Mouse (Mus musculus): ENCODE data around the gene Olfr303. TPM values are rescaled to one million over a fixed set of nuclear protein-coding genes. Genes with fewer than 3 reads are reported as not detected.

Gene Olfr303
- polyA plus RNA-seq, 1 experiment from 2014 or later, result not detected

Other genes starting within 250 kb of the Olfr303 start
- not detected in 2 replicates for gene Vmn2r75, start 226.0 kb downstream of the Olfr303 start, polyA plus RNA-seq (2014; fragmentation: Nextera tagmentation; extraction: Ambion mirVana)
- not detected in 2 replicates for gene Vmn2r76, start 151.5 kb downstream of the Olfr303 start, polyA plus RNA-seq (2014; fragmentation: Nextera tagmentation; extraction: Ambion mirVana)
- not detected in 2 replicates for gene Olfr310, start 120.6 kb downstream of the Olfr303 start, polyA plus RNA-seq (2014; fragmentation: Nextera tagmentation; extraction: Ambion mirVana)
- not detected in 2 replicates for gene Olfr309, start 84.1 kb downstream of the Olfr303 start, polyA plus RNA-seq (2014; fragmentation: Nextera tagmentation; extraction: Ambion mirVana)
- gene Olfr308, start 72.2 kb downstream of the Olfr303 start, polyA plus RNA-seq (2014; fragmentation: Nextera tagmentation; extraction: Ambion mirVana), result not detected in 2 replicates
- gene Olfr307, start 60.2 kb downstream of the Olfr303 start, polyA plus RNA-seq (2014; fragmentation: Nextera tagmentation; extraction: Ambion mirVana), result not detected in 2 replicates
- gene Olfr305, start 30.9 kb downstream of the Olfr303 start, polyA plus RNA-seq (2014; fragmentation: Nextera tagmentation; extraction: Ambion mirVana), result not detected in 2 replicates
- not detected in 2 replicates for gene Olfr304, start 11.1 kb downstream of the Olfr303 start, polyA plus RNA-seq (2014; fragmentation: Nextera tagmentation; extraction: Ambion mirVana)
- not detected in 2 replicates for gene Olfr301, start 6.1 kb upstream of the Olfr303 start, polyA plus RNA-seq (2014; fragmentation: Nextera tagmentation; extraction: Ambion mirVana)
- gene Olfr299, start 62.1 kb upstream of the Olfr303 start, polyA plus RNA-seq (2014; fragmentation: Nextera tagmentation; extraction: Ambion mirVana), result not detected in 2 replicates
- gene Olfr298, start 94.7 kb upstream of the Olfr303 start, polyA plus RNA-seq (2014; fragmentation: Nextera tagmentation; extraction: Ambion mirVana), result not detected in 2 replicates
- gene Olfr297, start 122.2 kb upstream of the Olfr303 start, polyA plus RNA-seq (2014; fragmentation: Nextera tagmentation; extraction: Ambion mirVana), result not detected in 2 replicates
- gene Olfr295, start 186.1 kb upstream of the Olfr303 start, polyA plus RNA-seq (2014; fragmentation: Nextera tagmentation; extraction: Ambion mirVana), result not detected in 2 replicates
- gene Olfr294, start 218.9 kb upstream of the Olfr303 start, polyA plus RNA-seq (2014; fragmentation: Nextera tagmentation; extraction: Ambion mirVana), result not detected in 2 replicates

Data from embryonic facial prominence, embryonic 11.5 days (tissue).